Mouse (Mus musculus) yolk sac, embryonic 10.5 days (tissue): ENCODE data around the gene Mov10l1.

ENCODE experiments used
- DNase-seq: peaks from one replicate; pipeline ENCODE4 v3.0.0-alpha.2; 2017; ENCODE audit warnings: low spot score

The Mov10l1 gene

DNA sequence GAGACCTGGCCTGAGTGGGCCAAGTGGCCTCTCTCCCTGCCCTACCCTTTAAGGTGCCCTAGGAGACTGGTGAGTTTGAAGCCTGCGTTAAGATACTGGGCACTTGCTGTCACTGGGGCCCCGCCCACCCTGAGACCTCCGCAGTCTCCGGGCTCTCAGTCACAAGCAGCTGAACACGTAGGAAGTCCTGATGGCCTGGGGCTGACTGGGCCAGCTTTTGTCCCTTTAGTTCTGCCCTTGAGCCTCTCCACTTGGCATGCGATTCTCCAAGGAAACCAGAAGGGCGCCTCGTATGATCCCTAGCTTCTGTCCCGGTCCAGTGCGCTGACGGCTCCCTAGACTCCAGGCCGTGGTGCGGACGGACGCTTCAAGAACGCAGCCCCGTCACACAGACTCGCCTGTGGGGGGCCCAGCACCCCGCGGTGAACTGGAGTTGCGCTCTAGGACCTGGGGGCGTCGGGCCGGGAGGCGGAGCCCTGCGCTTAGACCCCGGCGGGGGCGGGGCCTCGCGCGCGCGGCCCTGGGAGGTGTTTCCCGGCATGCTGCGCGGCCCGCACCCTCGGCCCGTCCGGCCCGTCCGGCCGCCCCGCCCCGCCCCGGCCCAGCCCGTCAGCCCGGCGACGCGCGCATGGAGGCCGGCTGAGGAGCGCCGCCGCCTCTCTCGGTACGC, 92.9 kb downstream of the Mov10l1 start:
- peak; percentile 86 for DNase-seq

GRCm38 (mm10) chr15:89076156-89076731, 93.5 kb downstream of the Mov10l1 start:
- DNase-seq = no peak

GRCm38 (mm10) chr15:89078208-89078836, 95.6 kb downstream of the Mov10l1 start:
- DNase-seq = no peak

DNA sequence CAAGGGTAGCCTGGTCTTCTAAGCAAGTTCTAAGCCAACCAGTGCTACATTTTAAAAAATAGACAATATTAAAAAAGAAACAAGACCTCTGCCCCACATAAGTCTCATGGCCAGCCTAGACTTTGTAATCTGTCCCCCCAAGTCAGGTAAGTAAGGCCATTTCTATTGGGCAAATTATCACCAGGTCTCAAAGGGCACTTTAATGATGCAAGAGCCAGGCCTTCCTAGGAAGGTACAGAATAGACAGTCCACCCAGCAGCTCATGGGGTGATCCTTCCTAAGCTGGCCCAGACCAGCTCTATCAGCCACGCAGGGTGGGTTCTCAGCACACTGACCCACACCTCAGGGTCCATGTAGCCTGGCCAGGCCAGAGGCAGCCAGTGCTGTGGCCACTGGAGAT, 101.2 kb downstream of the Mov10l1 start:
- no peak for DNase-seq

- no peak for DNase-seq
Measured at GRCm38 (mm10) chr15:89084826-89085225, 102.1 kb downstream of the Mov10l1 start.

DNA sequence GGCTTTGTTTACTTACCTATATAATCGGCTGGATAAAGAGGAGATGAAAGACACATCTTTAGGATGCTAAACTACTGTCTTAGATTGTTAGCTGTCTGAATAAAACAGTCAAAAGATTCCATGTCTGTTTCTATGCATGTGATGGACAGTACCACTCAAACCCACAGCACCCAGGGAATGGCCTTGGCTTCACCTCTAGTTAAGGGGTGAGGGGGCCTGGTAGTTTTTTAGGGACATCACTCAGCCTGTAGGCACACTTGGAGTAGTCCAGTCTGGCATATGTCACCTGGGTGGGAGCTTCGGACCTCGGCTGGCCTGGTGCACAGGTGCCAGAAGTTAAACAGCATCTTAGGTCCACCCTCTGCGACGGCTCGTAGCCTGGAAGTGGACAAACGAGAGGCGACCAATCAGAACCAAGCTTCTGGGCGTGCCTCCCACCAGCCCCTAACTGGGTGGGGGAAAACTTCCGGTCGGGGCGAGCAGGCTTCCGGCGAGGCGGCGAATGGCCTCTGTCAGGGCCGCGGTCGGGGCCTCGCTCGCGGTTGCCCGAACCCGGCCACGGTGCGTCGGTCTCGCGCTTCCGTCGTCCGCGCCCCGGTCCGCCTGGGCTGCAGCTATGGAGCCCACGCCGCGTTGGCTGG, 106.0 kb downstream of the Mov10l1 start, which contains the start of gene Selenoo:
Gene Selenoo (plus strand): TSS at position 478 of the 641 bp plus-strand sequence.
- DNase-seq = peak; percentile 88

DNA sequence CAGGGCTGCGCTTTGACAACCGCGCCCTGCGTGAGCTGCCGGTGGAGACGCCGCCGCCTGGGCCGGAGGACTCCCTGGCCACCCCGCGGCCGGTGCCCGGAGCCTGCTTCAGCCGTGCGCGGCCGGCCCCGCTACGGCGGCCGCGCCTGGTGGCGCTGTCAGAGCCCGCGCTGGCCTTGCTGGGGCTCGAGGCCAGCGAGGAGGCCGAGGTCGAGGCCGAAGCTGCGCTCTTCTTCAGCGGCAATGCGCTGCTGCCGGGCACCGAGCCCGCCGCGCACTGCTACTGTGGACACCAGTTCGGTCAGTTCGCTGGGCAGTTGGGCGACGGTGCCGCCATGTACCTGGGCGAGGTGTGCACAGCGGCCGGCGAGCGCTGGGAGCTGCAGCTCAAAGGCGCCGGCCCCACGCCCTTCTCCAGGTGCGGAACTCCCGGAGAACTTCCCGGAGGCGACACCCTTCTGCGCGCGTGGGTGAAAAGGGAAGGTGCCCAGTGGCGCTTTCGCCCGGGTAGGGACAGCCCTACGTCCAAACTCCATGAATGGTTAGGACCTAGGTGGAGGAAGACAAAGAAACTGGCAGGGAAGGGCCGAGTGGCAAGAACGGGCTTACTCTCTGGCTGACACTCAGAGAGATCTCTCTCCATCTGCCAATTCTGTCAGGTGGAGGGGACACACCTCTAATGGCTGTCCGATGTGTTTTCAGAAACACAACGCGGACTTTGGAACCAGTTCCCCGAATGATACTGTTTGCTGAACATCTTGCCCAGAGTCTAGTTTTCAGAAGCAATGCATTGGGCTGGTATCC, 106.7 kb downstream of the Mov10l1 start:
- peak; percentile 51 for DNase-seq

DNA sequence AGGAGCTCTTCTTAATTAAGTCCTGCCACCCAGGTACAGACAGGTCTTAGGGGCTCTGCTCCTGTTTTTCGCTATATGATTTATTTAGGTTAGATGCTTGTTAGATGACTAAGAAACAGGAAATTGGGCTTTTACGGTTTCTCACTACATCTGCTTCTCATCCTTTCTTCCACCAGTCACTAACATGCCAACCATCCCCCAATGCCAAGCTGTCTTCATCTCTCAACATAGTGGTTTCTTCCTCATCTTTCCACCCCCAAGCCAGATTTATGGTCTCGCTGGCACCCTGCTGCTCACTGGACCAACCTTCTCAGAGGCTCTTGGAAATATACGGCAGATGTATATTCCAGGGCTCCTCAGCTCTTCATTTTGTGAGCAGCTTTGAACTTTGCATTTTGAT, 108.0 kb downstream of the Mov10l1 start:
- no peak for DNase-seq

GRCm38 (mm10) chr15:89092181-89092580, 109.5 kb downstream of the Mov10l1 start:
- no peak for DNase-seq

DNA sequence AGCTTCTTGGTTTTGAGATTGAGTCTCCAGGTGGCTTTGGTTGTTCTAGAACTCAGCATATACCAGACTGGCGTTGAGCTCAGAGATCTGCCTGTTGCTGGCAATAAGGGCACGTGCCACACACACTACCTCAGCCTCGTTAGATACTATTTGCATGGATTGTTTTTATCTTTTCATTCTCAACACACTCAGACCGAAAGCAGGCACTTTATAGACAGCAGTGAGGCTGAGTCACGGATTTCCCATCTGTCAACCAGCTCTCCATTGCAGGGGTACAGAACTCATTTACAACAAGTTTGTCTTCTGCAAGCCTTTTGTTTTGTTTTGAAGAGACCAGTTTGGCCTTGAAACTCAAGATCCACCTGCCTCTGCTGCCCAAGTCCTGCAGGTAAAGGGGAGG, 114.7 kb downstream of the Mov10l1 start:
- no peak for DNase-seq

DNA sequence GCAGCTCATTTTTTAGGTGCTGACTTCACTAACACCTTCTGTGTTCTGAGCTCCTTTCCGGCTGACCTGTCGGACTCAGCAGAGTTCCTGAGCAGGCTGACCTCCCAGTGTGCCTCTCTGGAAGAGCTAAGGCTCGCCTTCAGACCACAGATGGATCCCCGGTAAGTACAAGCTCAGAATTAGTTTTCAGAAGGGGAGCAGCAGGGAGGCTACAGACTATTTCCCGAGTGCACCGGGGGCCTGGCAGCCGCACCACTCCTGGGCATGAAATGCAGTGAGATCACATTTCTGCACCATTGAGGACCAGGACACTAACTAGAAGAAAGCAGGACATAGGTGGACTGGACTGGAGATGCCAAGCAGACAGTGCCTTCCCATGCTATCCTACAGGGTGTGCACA, 115.9 kb downstream of the Mov10l1 start:
- DNase-seq = no peak

GRCm38 (mm10) chr15:89100823-89101222, 118.1 kb downstream of the Mov10l1 start:
- no peak for DNase-seq

DNA sequence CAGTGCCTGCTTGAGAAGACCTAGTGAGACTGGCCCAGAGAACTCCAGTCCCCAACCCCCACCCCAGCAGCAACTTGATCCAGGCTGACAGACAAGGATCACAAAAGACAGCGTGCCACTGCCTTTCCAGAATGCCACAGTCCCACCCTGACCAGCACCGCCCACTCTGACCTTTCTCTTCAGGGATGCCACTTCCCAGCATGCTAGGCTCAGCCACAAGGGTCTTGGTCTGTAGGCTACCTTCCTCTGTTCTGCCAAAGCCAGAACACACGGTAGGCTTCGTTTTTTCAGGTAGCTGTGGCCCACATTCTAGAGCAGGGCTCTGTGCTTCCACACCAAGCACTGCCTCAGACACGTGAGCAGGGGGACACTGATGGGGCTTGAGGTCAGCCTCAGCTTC, 119.9 kb downstream of the Mov10l1 start:
- DNase-seq = no peak

GRCm38 (mm10) chr15:89103921-89104320, 121.2 kb downstream of the Mov10l1 start:
- DNase-seq = no peak

- no peak for DNase-seq
Measured at GRCm38 (mm10) chr15:89104425-89104824, 121.7 kb downstream of the Mov10l1 start.
